Mouse (Mus musculus) adrenal gland, postnatal 10 days (tissue): ENCODE data around the gene Efcab10. TPM values are rescaled to one million over a fixed set of nuclear protein-coding genes. Genes with fewer than 3 reads are reported as not detected.

Experiments
- DNase-seq: peaks from one replicate; pipeline ENCODE4 v3.0.0; 2021; ENCODE audit warnings: mixed read lengths
- total RNA-seq, 2 experiments: library from RNA; stranded (reverse); gene quantifications; 2 replicates each; pipeline ENCODE4 v1.2.3; 2021

Gene Efcab10
- total RNA-seq, 2 experiments from 2014 or later: 0.79 TPM; not detected in 1

GRCm38 (mm10) chr12:33427726-33428125, 33.1 kb downstream of the Efcab10 start:
- no peak for DNase-seq

GRCm38 (mm10) chr12:33429387-33430160, 34.9 kb downstream of the Efcab10 start, which contains the start of gene Twistnb:
TSS of gene Twistnb (plus strand) at chr12:33429635.
- peak; percentile 98 for DNase-seq

- no peak for DNase-seq
These were observed 39.2 kb downstream of the Efcab10 start for GRCm38 (mm10) chr12:33433812-33434211.

- no peak for DNase-seq
These were observed 40.1 kb downstream of the Efcab10 start for GRCm38 (mm10) chr12:33434758-33435157.

Other genes starting within 250 kb of the Efcab10 start
- gene Atxn7l1, start 247.2 kb upstream of the Efcab10 start, total RNA-seq: 10 to 100 TPM; 20.1 to 32.3 TPM
- gene Twistnb, start 34.8 kb downstream of the Efcab10 start, total RNA-seq: 10 to 100 TPM; 18.3 to 18.8 TPM